Mouse (Mus musculus) testis, adult 2 months (tissue): ENCODE results near the gene Elfn1. TPM values are rescaled to one million over a fixed set of nuclear protein-coding genes. Genes with fewer than 3 reads are reported as not detected.

ENCODE experiments used
- H3K27ac ChIP-seq: fragments of 200-500 bp; 2 replicates; pipeline ENCODE4 v1.5.1; 2012; ENCODE audit warnings: low read depth, low read length; ENCODE audit not compliant: control insufficient read depth, insufficient read depth
- H3K27me3 ChIP-seq: fragments of 200-500 bp; 2 replicates; pipeline ENCODE4 v1.6.1; 2012; ENCODE audit warnings: mild to moderate bottlenecking, low read length, moderate library complexity; ENCODE audit not compliant: control insufficient read depth, insufficient read depth
- H3K36me3 ChIP-seq: fragments of 200-500 bp; 2 replicates; pipeline ENCODE4 v1.6.1; 2012; ENCODE audit warnings: mild to moderate bottlenecking, low read length; ENCODE audit not compliant: control insufficient read depth, insufficient read depth
- H3K4me1 ChIP-seq: fragments of 200-500 bp; 2 replicates; pipeline ENCODE4 v1.6.1; 2012; ENCODE audit warnings: low read length; ENCODE audit not compliant: control insufficient read depth, insufficient read depth
- H3K4me3 ChIP-seq: fragments of 200-500 bp; 2 replicates; pipeline ENCODE4 v1.5.1; 2012; ENCODE audit warnings: low read depth, mild to moderate bottlenecking, low read length, moderate library complexity, mixed read lengths; ENCODE audit not compliant: control insufficient read depth
- CTCF ChIP-seq: fragments of 200-500 bp; IDR thresholded peaks from 2 replicates; pipeline ENCODE4 v1.5.1; 2012; ENCODE audit warnings: low read depth, mild to moderate bottlenecking, inconsistent platforms, low read length, moderate library complexity; ENCODE audit not compliant: control insufficient read depth, insufficient read depth, insufficient replicate concordance
- POLR2A ChIP-seq: fragments of 200-500 bp; IDR thresholded peaks from 2 replicates; pipeline ENCODE4 v1.6.1; 2012; ENCODE audit warnings: low read depth, mild to moderate bottlenecking, inconsistent platforms, low read length, moderate library complexity; ENCODE audit not compliant: control insufficient read depth
- polyA plus RNA-seq: library from polyadenylated mRNA; depleted of rRNA; stranded (reverse); fragments of >200 nt; gene quantifications from 2 replicates; pipeline ENCODE4 v1.2.3, GENCODE M21; 2012

Gene Elfn1
- polyA plus RNA-seq, 1 experiment: 55.6 TPM

- H3K4me1 ChIP-seq: peaks cover 11% of the 10 kb centered on the region
- no peaks in the 10 kb centered on the region for H3K27me3 ChIP-seq
- no peak overlapping the region for H3K27ac ChIP-seq
- H3K36me3 ChIP-seq: no peaks in the 10 kb centered on the region
- TF ChIP-seq CTCF: peak; percentile 67
- no peak for TF ChIP-seq POLR2A
- H3K4me3 ChIP-seq: peak overlapping the region; percentile 76
These were observed 25.7 kb downstream of the Elfn1 start for GRCm38 (mm10) chr5:139933476-139933875.

- Histone ChIP-seq H3K27ac (no peak overlapping the region), H3K27me3 (no peaks in the 10 kb centered on the region), H3K4me3 (no peak overlapping the region), H3K4me1 (peaks cover 7% of the 10 kb centered on the region), H3K36me3 (no peaks in the 10 kb centered on the region)
- TF ChIP-seq POLR2A (no peak), CTCF (no peak)
These were observed 28.7 kb downstream of the Elfn1 start for GRCm38 (mm10) chr5:139936431-139936830.

GRCm38 (mm10) chr5:139944697-139945096 lies 37.0 kb downstream of the Elfn1 start:
- Histone ChIP-seq H3K4me1 (no peaks in the 10 kb centered on the region; the same call in 1 of the 2 replicates), H3K27me3 (no peaks in the 10 kb centered on the region), H3K36me3 (no peaks in the 10 kb centered on the region), H3K4me3 (no peak overlapping the region), H3K27ac (no peak overlapping the region)
- TF ChIP-seq POLR2A (no peak), CTCF (no peak)

DNA sequence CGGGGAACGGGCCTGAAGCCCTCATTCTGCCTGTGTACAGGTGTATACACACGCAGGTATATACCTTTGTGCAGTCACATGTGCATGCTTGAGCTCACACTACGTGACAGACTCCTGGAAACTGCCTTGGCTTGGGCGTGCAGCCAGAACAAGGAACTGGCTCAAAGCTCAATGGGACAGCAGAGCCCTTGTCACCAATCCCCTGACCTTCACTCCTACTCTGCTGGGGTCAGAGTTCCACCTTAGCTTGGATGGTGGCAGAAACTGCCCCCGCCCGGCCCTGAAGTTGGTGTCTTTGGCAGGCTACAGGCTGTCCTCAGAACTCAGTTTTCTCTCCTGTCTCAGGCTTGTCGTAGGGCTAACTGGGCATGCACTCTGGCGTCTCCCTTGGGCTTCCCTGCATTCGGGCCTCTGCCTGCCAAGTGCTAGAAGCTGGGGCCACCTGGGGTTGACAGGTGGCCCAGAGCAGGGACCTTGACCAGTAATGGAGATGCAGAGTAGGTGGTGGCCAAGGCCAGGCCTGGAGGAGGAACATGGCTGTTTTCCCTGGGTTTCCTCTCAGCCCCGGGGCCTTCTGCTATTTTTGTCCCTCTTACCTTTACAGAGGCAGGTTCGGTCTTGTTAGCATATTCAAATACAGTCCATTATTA lies 38.1 kb downstream of the Elfn1 start:
- TF ChIP-seq CTCF: no peak
- no peak for TF ChIP-seq POLR2A
- no peaks in the 10 kb centered on the region for H3K36me3 ChIP-seq
- H3K4me1 ChIP-seq: no peaks in the 10 kb centered on the region; the same call in 1 of the 2 replicates
- no peak overlapping the region for H3K27ac ChIP-seq
- H3K4me3 ChIP-seq: no peak overlapping the region
- H3K27me3 ChIP-seq: no peaks in the 10 kb centered on the region

DNA sequence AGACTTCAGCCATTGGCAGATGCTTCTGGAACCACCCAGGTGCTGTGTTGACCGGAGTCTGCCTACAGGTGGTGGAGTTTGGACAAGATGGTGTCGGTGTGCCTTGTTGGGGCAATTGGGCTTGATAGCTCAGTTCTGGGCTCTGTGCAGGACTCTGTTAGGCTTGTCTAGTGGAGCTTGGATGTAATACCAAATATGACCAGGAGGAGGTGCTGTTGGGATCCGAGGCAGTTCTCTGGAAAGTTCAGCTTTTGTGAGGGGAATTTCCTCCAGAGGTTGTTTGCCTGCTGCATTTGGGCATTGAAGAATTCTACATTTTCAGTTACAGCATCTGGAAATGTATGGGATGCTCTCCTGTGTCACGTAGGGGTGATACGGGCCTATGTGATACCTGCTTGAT lies 39.7 kb downstream of the Elfn1 start:
- H3K4me3 ChIP-seq: no peak overlapping the region
- H3K36me3 ChIP-seq: no peaks in the 10 kb centered on the region

GRCm38 (mm10) chr5:139948552-139948951 lies 40.8 kb downstream of the Elfn1 start:
- no peak overlapping the region for H3K4me3 ChIP-seq
- no peak overlapping the region for H3K27ac ChIP-seq
- H3K27me3 ChIP-seq: no peaks in the 10 kb centered on the region
- H3K4me1 ChIP-seq: no peaks in the 10 kb centered on the region; the same call in 1 of the 2 replicates
- TF ChIP-seq POLR2A (no peak), CTCF (no peak)
- no peaks in the 10 kb centered on the region for H3K36me3 ChIP-seq

More for the DNA sequence above, 39.7 kb downstream of the Elfn1 start:
- no peak overlapping the region for H3K27ac ChIP-seq
- no peaks in the 10 kb centered on the region; the same call in 1 of the 2 replicates for H3K4me1 ChIP-seq
- H3K27me3 ChIP-seq: no peaks in the 10 kb centered on the region
- TF ChIP-seq POLR2A (no peak), CTCF (peak; percentile 35; the same call in 1 of the 2 replicates)

DNA sequence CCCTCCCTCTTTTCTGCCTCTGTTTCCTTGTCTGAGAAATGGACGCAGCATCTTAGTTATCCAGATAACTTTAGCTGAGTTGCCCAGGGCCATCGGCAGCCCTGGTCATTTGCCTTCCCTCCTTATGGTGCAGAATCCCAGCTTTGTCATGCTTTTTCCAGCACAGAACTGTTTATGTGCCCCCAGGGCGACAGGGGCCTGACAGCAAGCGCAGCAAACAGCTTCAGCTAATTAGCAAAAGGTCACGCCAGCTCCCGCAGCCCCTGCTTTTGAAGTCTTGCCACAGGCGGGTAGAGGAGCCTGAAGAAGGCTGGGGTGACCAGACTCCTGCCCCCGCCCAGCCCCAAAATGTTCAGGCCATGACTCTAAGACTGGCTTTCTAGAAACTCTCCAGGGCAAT lies 41.6 kb downstream of the Elfn1 start:
- no peak overlapping the region for H3K4me3 ChIP-seq
- H3K27ac ChIP-seq: no peak overlapping the region
- H3K4me1 ChIP-seq: no peaks in the 10 kb centered on the region; the same call in 1 of the 2 replicates

GRCm38 (mm10) chr5:139949975-139950578 lies 42.3 kb downstream of the Elfn1 start:
- H3K27ac ChIP-seq: no peak overlapping the region
- H3K27me3 ChIP-seq: no peaks in the 10 kb centered on the region
- TF ChIP-seq POLR2A (no peak), CTCF (no peak)
- H3K36me3 ChIP-seq: no peaks in the 10 kb centered on the region
- H3K4me1 ChIP-seq: no peaks in the 10 kb centered on the region; the same call in 1 of the 2 replicates
- no peak overlapping the region for H3K4me3 ChIP-seq

More for the DNA sequence above, 41.6 kb downstream of the Elfn1 start:
- no peak for TF ChIP-seq CTCF
- Histone ChIP-seq H3K27me3 (no peaks in the 10 kb centered on the region), H3K36me3 (no peaks in the 10 kb centered on the region)
